Mouse (Mus musculus) lung, adult 18-20 months (tissue): ENCODE data around the gene Ear1.
"Not testable (repeated sequence)": the region's sequence is repeated elsewhere in the genome, so short reads cannot be mapped to it uniquely, and the experiment has no call there.

Experiments
- DNase-seq, 2 experiments: peaks; one replicate each; pipeline ENCODE4 v3.0.0; 2022; ENCODE audit warnings: mixed read lengths in 2 of 2

Ear1 gene

GRCm38 (mm10) chr14:43796069-43796904, 79.0 kb downstream of the Ear1 start:
- no peak for DNase-seq

- not testable (repeated sequence) for DNase-seq
These were observed 81.5 kb downstream of the Ear1 start for GRCm38 (mm10) chr14:43793811-43794210.

- not testable (repeated sequence) for DNase-seq
These were observed 90.7 kb downstream of the Ear1 start, which contains the start of gene Gm8180 for GRCm38 (mm10) chr14:43784645-43785044. Gene Gm8180 (minus strand): TSS chr14:43784745.
